Mouse (Mus musculus) gastrocnemius, postnatal 10 days (tissue): ENCODE measurements around the gene Plcxd1. TPM values are rescaled to one million over a fixed set of nuclear protein-coding genes. Genes with fewer than 3 reads are reported as not detected.
"Not testable (repeated sequence)": the region's sequence is repeated elsewhere in the genome, so short reads cannot be mapped to it uniquely, and the experiment has no call there.

Source experiments
- DNase-seq: peaks from one replicate; pipeline ENCODE4 v3.0.0; 2021; ENCODE audit warnings: mixed read lengths
- total RNA-seq, 2 experiments: library from RNA; stranded (reverse); gene quantifications; 2 replicates each; pipeline ENCODE4 v1.2.3; 2021

Gene Plcxd1
- total RNA-seq, 2 experiments from 2014 or later = 0.07 TPM; not detected in 1

DNA sequence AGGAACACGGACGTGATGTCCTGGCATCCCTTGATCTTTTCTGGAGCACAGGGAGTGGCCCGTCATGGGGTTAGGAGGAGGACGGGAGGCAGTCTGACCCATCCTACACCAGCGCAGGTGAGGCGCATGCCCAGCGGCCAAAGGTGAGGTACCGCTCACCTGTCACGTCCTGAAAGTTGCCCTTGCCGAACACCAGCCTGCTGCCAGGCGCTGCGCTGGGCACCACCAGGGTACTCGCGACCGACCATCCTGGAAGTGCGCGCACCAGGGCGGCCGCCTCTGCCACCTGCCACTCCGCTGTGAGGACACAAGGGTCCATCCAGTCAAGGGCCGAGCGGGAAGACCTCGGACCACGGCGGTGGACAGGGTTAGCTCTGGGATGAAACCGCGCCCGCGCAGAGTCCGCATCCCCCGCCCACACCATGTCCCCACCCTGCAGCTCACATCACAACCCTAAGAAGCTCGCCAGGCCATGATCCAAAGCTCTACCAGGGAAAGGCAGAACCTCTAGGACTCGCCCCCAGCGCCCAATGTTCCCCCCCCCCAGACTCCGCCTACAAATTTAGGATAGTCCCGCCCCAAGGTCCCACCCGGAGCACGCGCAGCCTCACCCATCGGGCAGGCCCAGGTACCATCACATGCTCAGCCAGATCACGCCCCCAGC is 7.3 kb downstream of the Plcxd1 start:
- peak; percentile 50 for DNase-seq

DNA sequence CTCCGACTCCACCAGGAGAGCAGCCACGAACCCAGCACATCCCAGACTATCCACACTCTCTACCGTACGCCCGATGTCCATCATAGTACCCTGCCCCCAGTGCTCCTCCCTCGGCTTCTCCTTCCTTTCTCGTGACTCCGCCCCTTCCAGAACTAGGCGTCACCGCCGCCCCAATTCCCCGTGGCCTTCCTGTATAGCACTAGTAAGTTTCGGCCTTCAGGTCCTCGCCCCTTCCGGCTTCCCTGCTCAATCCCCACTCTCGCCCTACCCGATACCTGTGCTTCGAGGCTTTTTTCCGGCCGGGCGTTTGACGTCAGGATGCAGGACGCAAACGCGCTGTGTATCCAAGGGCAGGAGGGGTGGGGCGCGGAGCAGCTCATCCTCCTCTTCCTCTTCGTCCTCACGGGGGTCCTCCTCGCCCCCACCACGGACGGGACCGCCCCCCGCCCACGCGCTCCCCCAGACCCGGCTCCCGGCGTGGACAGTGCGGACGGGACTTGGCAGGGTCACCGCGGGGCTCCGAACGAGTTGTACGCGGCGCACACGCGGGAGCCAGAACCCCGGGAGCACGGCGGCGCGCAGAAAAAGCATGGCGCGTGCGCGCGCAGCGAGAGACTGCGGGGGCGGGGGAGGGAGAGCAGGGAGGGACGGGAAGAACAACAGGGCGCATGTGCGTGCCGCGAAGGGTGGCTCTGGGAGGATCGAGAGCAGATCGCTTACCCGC is 8.0 kb downstream of the Plcxd1 start, which contains the start of gene Gtpbp6:
Gene Gtpbp6, minus strand, starts transcription at position 617 of the 724 bp plus-strand sequence.
- DNase-seq = peak; percentile 94

- no peak for DNase-seq
Measured at GRCm38 (mm10) chr5:110108305-110108628, 8.5 kb downstream of the Plcxd1 start.

GRCm38 (mm10) chr5:110109991-110110441 is 10.2 kb downstream of the Plcxd1 start, which contains the start of gene Zfp605:
Gene Zfp605, plus strand, starts transcription at chr5:110110092.
- peak; percentile 91 for DNase-seq

DNA sequence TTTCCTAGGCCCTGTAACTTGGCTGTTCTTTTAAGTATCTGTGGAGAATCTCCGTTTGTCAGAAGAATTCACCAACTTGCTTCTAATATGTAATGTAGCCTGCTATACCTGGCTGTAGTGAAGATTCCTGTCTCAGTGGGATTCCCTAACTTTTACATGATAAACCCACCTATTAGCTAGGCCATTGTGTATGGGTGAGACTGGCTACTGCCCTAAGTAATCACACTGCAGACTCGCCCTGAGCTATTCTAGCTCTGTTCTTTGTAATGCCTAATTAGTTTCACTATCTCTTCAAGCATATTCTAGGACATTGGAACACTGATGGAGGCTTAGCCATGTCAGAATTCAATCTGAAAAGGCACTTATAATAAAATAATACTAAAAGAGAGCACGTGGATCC is 22.6 kb downstream of the Plcxd1 start:
- not testable (repeated sequence) for DNase-seq

DNA sequence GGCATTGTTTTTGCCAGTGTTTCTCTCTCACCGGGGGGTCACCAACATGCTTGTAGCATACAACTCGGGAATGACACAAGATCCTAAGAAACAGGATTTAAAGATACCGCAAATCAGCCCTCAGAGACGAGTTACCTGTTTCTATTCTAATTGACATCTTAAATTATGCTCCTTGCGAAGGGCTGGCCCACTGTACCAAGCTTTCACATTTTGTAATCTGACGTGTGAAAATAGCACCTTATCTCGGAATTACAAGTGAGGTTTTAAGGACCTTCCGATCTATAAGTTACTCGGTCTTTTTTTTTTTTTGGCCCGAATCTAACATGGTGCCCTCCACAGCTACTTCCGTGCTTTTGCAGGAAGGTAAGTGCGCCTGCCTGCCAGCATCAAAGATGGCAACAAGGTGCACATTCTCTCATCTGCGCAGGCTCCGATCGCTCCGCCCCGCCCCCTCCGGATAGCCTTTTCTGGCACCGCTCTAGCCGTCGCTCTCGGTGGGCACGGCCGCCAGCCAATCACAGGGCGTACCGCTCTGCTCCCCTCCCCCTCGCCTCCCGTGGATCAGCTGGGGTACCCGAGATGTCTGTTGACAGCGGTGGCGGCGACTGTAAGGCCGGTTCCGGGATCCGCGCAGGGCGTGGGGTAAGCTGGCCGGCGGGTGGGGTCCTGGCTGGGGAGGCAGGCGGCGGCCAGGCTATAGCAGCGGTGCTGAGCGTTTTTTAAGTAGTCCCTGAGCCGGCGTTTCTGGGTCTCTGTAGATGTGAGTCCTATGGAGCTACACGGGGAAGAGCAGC is 35.7 kb downstream of the Plcxd1 start, which contains the start of gene Chfr:
Gene Chfr, plus strand, starts transcription at position 550 of the 794 bp plus-strand sequence.
- DNase-seq = peak; percentile 98

DNA sequence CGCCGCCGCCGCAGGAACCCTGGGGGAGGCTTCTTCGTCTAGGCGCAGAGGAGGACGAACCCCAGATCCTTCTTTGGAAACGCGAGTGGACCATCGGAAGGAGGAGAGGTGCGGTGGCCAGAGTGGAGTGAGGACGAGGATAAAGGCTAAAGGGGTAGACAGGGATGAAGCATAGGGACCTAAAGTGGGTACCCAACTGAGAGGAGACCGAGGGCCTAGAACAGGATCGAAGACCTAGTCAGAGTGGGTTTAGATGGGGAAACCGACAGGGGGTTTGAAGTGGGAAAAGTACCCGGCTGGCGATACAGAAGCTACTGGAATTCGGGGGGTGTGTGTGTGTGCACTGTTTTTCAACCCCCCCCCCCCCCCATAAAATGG is 36.3 kb downstream of the Plcxd1 start:
- no peak for DNase-seq

GRCm38 (mm10) chr5:110137816-110138215 is 38.0 kb downstream of the Plcxd1 start:
- no peak for DNase-seq

DNA sequence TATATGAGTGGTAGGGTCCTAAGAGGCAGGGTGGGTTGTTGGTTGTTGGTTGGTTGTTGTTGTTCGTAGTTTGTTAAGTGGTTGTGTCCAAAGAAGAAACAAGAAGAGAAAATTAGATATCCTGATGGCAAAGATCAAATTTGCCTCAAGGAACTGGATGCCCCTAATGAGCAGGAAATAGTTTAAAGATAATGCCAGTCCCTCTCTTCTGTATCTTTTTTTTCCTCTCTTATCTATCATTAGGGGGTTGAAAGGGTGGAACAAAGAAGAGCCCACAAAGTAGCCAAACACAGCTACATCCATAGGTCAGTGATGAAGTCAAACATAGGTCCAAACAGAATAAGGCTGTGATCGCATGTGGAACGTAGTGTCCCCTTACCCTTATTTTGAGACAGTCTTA is 39.6 kb downstream of the Plcxd1 start:
- DNase-seq = no peak

- DNase-seq = no peak
Measured at GRCm38 (mm10) chr5:110140424-110140823, 40.7 kb downstream of the Plcxd1 start.

DNA sequence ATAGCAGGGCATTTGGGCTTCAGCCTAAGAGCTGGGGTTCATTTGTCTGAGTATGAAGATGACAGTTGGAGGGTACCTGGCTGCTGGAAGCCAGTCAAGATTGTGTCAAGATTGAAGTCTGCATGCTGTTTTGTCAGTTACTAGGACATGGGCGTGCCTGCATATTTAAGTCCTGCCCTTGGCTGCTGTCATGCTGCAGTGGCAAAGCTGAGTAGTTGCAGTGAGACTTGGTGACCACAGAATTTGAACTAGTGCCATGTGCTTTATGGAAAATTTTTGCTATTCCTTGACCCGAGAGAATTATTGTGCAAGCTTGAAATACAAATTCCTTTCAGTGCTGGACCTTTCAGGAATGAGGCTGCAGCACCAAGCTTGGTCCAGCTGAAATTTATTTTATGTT is 42.5 kb downstream of the Plcxd1 start:
- DNase-seq = no peak

DNA sequence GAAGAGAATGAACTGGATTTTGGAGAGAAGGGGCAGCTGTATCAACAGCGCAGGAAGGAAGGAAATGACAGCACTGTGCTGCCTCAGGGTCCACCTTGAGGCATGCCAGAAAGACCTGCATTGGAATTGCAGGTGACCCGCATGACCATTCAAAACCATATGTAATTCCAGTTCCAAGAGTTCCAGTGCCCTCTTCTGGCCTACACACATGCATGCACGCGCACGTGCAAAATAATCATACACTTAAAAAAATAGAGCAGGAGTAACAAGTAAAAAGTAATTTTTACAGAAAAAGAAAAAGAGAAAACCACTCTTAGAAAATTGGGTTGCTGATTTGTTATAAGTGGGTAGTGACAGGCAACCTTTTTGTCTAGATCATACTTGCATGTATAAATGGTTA is 43.2 kb downstream of the Plcxd1 start:
- DNase-seq = no peak

Other genes starting within 250 kb of the Plcxd1 start
- gene Gm15446, start 176.6 kb upstream of the Plcxd1 start, total RNA-seq = 1 to 10 TPM; 4.0 to 6.9 TPM
- gene Zfp932, start 103.4 kb upstream of the Plcxd1 start, total RNA-seq = 10 to 100 TPM in 1 of 2 experiments, 1 to 10 TPM in 1; 9.2 to 12.7 TPM
- 1 to 10 TPM; 1.9 to 2.7 TPM for gene Gm17655, start 27.5 kb upstream of the Plcxd1 start, total RNA-seq
- gene Gm35315, start 5.5 kb upstream of the Plcxd1 start, total RNA-seq = under 1 TPM; 0.28 to 0.34 TPM
- gene Gtpbp6, start 8.2 kb downstream of the Plcxd1 start, total RNA-seq = 10 to 100 TPM; 19.6 to 22.5 TPM
- gene Zfp605, start 10.1 kb downstream of the Plcxd1 start, total RNA-seq = 1 to 10 TPM; 3.1 to 3.2 TPM
- 10 to 100 TPM; 14.9 to 21.0 TPM for gene Chfr, start 35.9 kb downstream of the Plcxd1 start, total RNA-seq
- 10 to 100 TPM; 38.7 to 39.5 TPM for gene Golga3, start 76.7 kb downstream of the Plcxd1 start, total RNA-seq
- gene Ankle2, start 131.0 kb downstream of the Plcxd1 start, total RNA-seq = 10 to 100 TPM; 23.4 to 28.1 TPM
- 10 to 100 TPM; 22.6 to 26.7 TPM for gene Pgam5, start 169.9 kb downstream of the Plcxd1 start, total RNA-seq
- 10 to 100 TPM; 25.9 to 26.6 TPM for gene Pxmp2, start 186.2 kb downstream of the Plcxd1 start, total RNA-seq
- gene Pole, start 186.3 kb downstream of the Plcxd1 start, total RNA-seq = 1 to 10 TPM; 6.0 to 6.1 TPM
- not detected for gene P2rx2, start 243.2 kb downstream of the Plcxd1 start, total RNA-seq
- not detected for gene Lrcol1, start 244.8 kb downstream of the Plcxd1 start, total RNA-seq